Mouse (Mus musculus): ENCODE results near the gene Gatad2b.

DNA sequence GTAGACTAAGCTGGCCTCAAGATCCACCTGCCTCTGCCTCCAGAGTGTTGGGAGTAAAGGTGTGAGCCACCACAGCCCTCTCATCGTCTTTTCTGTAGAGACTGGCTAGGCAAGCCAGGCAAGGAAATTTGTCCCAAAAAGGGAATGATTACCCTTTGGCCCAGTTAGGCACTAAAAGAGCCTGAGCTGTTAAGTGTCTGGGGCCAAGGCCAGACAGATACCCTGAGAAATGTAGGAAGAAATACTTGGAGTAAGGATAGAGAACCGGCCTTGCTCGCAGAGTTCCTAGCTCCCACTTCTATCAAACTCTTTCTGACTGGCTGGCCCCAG lies 45.4 kb upstream of the Gatad2b start:
- TF ChIP-seq CTCF (IDR thresholded peaks at IDR 0.05; ENCODE audit: insufficient read depth, low read length) (no peak), POLR2A (IDR thresholded peaks at IDR 0.05; ENCODE audit: borderline replicate concordance, extremely low read depth, low read depth, low read length) (no peak)
